Mouse (Mus musculus) hindbrain, embryonic 16.5 days (tissue): ENCODE data around the gene Gabpb2. TPM values are rescaled to one million over a fixed set of nuclear protein-coding genes. Genes with fewer than 3 reads are reported as not detected.

Experiments
- ATAC-seq: fragments of 200-750 bp; cut with Nextera tagmentation; 2 replicates; pipeline ENCODE4 v1.8.0; 2017; ENCODE audit warnings: moderate TSS enrichment, moderate library complexity
- H3K27ac ChIP-seq: fragments of 300-500 bp; sonication (generic); 2 replicates; pipeline ENCODE4 v1.5.1; 2014; ENCODE audit warnings: low read depth, mild to moderate bottlenecking, control low read depth, low read length, moderate library complexity
- H3K27me3 ChIP-seq: fragments of 300-500 bp; sonication (generic); replicated peaks from 2 replicates; pipeline ENCODE4 v1.6.1; 2014; ENCODE audit warnings: low read length; ENCODE audit not compliant: control insufficient read depth, insufficient read depth
- H3K36me3 ChIP-seq: fragments of 300-500 bp; sonication (generic); 2 replicates; pipeline ENCODE4 v1.6.1; 2014; ENCODE audit warnings: mild to moderate bottlenecking, low read length, moderate library complexity, mixed read lengths; ENCODE audit not compliant: control insufficient read depth, insufficient read depth
- H3K4me1 ChIP-seq: fragments of 300-500 bp; sonication (generic); 2 replicates; pipeline ENCODE4 v1.6.1; 2014; ENCODE audit warnings: low read depth, low read length; ENCODE audit not compliant: control insufficient read depth, insufficient read depth
- H3K4me2 ChIP-seq: fragments of 300-500 bp; sonication (generic); 2 replicates; pipeline ENCODE4 v1.6.1; 2014; ENCODE audit warnings: mild to moderate bottlenecking, low read length, control low read depth, moderate library complexity
- H3K4me3 ChIP-seq: fragments of 300-500 bp; sonication (generic); 2 replicates; pipeline ENCODE4 v1.5.1; 2014; ENCODE audit warnings: mild to moderate bottlenecking, low read length, control low read depth, moderate library complexity
- H3K9ac ChIP-seq: fragments of 300-500 bp; sonication (generic); 2 replicates; pipeline ENCODE4 v1.6.1; 2014; ENCODE audit warnings: low read depth, mild to moderate bottlenecking, control low read depth, low read length, moderate library complexity
- H3K9me3 ChIP-seq: fragments of 300-500 bp; sonication (generic); 2 replicates; pipeline ENCODE4 v1.6.1; 2014; ENCODE audit warnings: mild to moderate bottlenecking, low read length, moderate library complexity; ENCODE audit not compliant: control insufficient read depth
- WGBS: fragments of 180-500 bp; shearing (Covaris S2); extraction: QIAGEN DNeasy Blood & Tissue Kit; methylation state at CpG from one replicate; pipeline ENCODE4 v1.1.7; 2014; 5-methylcytosine and 5-hydroxymethylcytosine counted together
- polyA plus RNA-seq: library from polyadenylated mRNA; unstranded; fragments of >200 nt; fragmentation: Nextera tagmentation; extraction: Ambion mirVana; gene quantifications from 2 replicates; pipeline ENCODE4 v1.2.1, GENCODE M21; 2015

Gabpb2 gene
- polyA plus RNA-seq, 1 experiment from 2014 or later: 2.4 TPM

GRCm38 (mm10) chr3:95247660-95248336, 30.1 kb upstream of the Gabpb2 start:
- Histone ChIP-seq H3K9me3 (no peaks in the 10 kb centered on the region), H3K36me3 (no peaks in the 10 kb centered on the region), H3K4me1 (no peaks in the 10 kb centered on the region), H3K9ac (no peak overlapping the region), H3K4me3 (no peak overlapping the region), H3K4me2 (no peak overlapping the region), H3K27ac (no peak overlapping the region), H3K27me3 (no peaks in the 10 kb centered on the region)
- WGBS: 69% methylated on average over 1 of the region's 1 CpGs
- ATAC-seq: no peak

- WGBS: 76% methylated on average over 5 of the region's 5 CpGs
These were observed 28.9 kb upstream of the Gabpb2 start for GRCm38 (mm10) chr3:95246465-95247231.

GRCm38 (mm10) chr3:95243086-95243485, 25.4 kb upstream of the Gabpb2 start:
- ATAC-seq: no peak
- Histone ChIP-seq H3K27ac (no peak overlapping the region), H3K4me1 (no peaks in the 10 kb centered on the region), H3K36me3 (no peaks in the 10 kb centered on the region), H3K4me3 (no peak overlapping the region), H3K27me3 (no peaks in the 10 kb centered on the region), H3K4me2 (no peak overlapping the region), H3K9ac (no peak overlapping the region), H3K9me3 (no peaks in the 10 kb centered on the region)
- WGBS: 84% methylated on average over 2 of the region's 2 CpGs

More at GRCm38 (mm10) chr3:95246465-95247231, 28.9 kb upstream of the Gabpb2 start:
- Histone ChIP-seq H3K27ac (no peak overlapping the region), H3K36me3 (no peaks in the 10 kb centered on the region), H3K27me3 (no peaks in the 10 kb centered on the region), H3K9ac (no peak overlapping the region), H3K4me3 (no peak overlapping the region), H3K9me3 (no peaks in the 10 kb centered on the region), H3K4me2 (no peak overlapping the region), H3K4me1 (no peaks in the 10 kb centered on the region)
- ATAC-seq: peak; percentile 81

GRCm38 (mm10) chr3:95241498-95241897, 23.8 kb upstream of the Gabpb2 start, which contains the start of gene Gm128:
Gene Gm128, minus strand, starts transcription at chr3:95241598.
- 0 out of 2 replicates have a peak, but pooled peaks cover 4% of the 10 kb centered on the region for H3K36me3 ChIP-seq
- no peak within 1 kb of the TSS for H3K27ac ChIP-seq
- H3K4me3 ChIP-seq: no peak within 1 kb of the TSS
- no peaks in the 10 kb centered on the region for H3K4me1 ChIP-seq
- no peaks in the 10 kb centered on the region for H3K9me3 ChIP-seq
- no peaks in the 10 kb centered on the region for H3K27me3 ChIP-seq
- ATAC-seq: no peak
- H3K9ac ChIP-seq: no peak within 1 kb of the TSS
- 77% methylated on average over 7 of the region's 7 CpGs for WGBS
- no peak within 1 kb of the TSS for H3K4me2 ChIP-seq

GRCm38 (mm10) chr3:95240900-95241299, 23.2 kb upstream of the Gabpb2 start:
- Histone ChIP-seq H3K27ac (no peak overlapping the region), H3K9me3 (no peaks in the 10 kb centered on the region), H3K9ac (no peak overlapping the region), H3K4me1 (no peaks in the 10 kb centered on the region), H3K27me3 (no peaks in the 10 kb centered on the region), H3K4me2 (no peak overlapping the region), H3K36me3 (peaks cover 9% of the 10 kb centered on the region; the same call in 1 of the 2 replicates), H3K4me3 (no peak overlapping the region)
- 30% methylated on average over 17 of the region's 17 CpGs for WGBS
- ATAC-seq: peak; percentile 31; the same call in 1 of the 2 replicates

- H3K9me3 ChIP-seq: no peaks in the 10 kb centered on the region
- ATAC-seq: no peak
- 94% methylated on average over 12 of the region's 12 CpGs for WGBS
- no peak overlapping the region for H3K9ac ChIP-seq
- no peak overlapping the region for H3K4me2 ChIP-seq
- no peaks in the 10 kb centered on the region for H3K4me1 ChIP-seq
- H3K36me3 ChIP-seq: peaks cover 11% of the 10 kb centered on the region; the same call in 1 of the 2 replicates
- no peak overlapping the region for H3K4me3 ChIP-seq
- H3K27ac ChIP-seq: no peak overlapping the region
- H3K27me3 ChIP-seq: no peaks in the 10 kb centered on the region
These were observed 22.3 kb upstream of the Gabpb2 start for GRCm38 (mm10) chr3:95239971-95240370.

GRCm38 (mm10) chr3:95239022-95239421, 21.3 kb upstream of the Gabpb2 start:
- Histone ChIP-seq H3K36me3 (peaks cover 13% of the 10 kb centered on the region), H3K4me3 (no peak overlapping the region), H3K4me2 (no peak overlapping the region), H3K4me1 (no peaks in the 10 kb centered on the region), H3K9me3 (no peaks in the 10 kb centered on the region), H3K9ac (no peak overlapping the region), H3K27me3 (no peaks in the 10 kb centered on the region), H3K27ac (no peak overlapping the region)
- ATAC-seq: no peak
- 84% methylated on average over 6 of the region's 6 CpGs for WGBS

GRCm38 (mm10) chr3:95237541-95238099, 19.9 kb upstream of the Gabpb2 start:
- ATAC-seq: no peak
- Histone ChIP-seq H3K27ac (no peak overlapping the region), H3K27me3 (no peaks in the 10 kb centered on the region), H3K36me3 (peaks cover 27% of the 10 kb centered on the region), H3K4me2 (no peak overlapping the region), H3K4me3 (no peak overlapping the region), H3K9me3 (no peaks in the 10 kb centered on the region), H3K4me1 (no peaks in the 10 kb centered on the region), H3K9ac (no peak overlapping the region)
- WGBS: 89% methylated on average over 8 of the region's 8 CpGs
